Mouse (Mus musculus): ENCODE data around the gene Dcaf7. TPM values are rescaled to one million over a fixed set of nuclear protein-coding genes. Genes with fewer than 3 reads are reported as not detected.
"Not testable (repeated sequence)": the region's sequence is repeated elsewhere in the genome, so short reads cannot be mapped to it uniquely, and the experiment has no call there.

Dcaf7 gene
- total RNA-seq, 2 experiments from 2014 or later: 41.0 to 42.6 TPM

GRCm38 (mm10) chr11:106034986-106035385, 1.7 kb upstream of the Dcaf7 start:
- intact Hi-C loops (cut with DNase I): loop anchor here (5.0 kb wide), 1 partner anchor 37 kb away; no protein-coding TSS in a partner anchor
- DNase-seq (ENCODE audit: low spot score): no peak

GRCm38 (mm10) chr11:106037418-106037751, 713 bp downstream of the Dcaf7 start:
- no peak for DNase-seq (ENCODE audit: low spot score)
- intact Hi-C loops (cut with DNase I): loop anchor here (5.0 kb wide), 1 partner anchor 35 kb away; no protein-coding TSS in a partner anchor

DNA sequence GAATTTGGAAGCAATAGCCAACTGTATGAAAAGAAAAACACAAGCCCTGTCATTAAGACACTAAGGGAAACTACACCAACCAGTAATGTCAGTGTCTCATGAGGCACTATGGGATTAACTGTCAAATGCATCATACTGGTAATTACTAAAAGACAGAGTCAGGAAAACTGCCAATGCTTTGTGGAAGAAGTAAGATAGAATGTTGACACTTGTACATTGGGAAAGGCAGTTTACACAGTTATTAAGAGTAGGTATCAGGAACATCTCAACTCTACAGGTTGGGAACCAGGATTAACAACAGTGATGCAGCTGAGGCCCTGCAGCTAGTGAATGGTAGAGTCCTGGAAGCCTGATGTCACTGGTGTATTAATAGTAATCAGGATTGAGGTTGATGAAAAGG, 7.7 kb downstream of the Dcaf7 start:
- DNase-seq (ENCODE audit: low spot score): no peak
- intact Hi-C loops (cut with DNase I): no loop called here

GRCm38 (mm10) chr11:106045256-106045655, 8.6 kb downstream of the Dcaf7 start:
- no peak for DNase-seq (ENCODE audit: low spot score)
- intact Hi-C loops (cut with DNase I): no loop called here

- DNase-seq (ENCODE audit: low spot score): no peak
Observed at GRCm38 (mm10) chr11:106045780-106046179, 9.1 kb downstream of the Dcaf7 start.

DNA sequence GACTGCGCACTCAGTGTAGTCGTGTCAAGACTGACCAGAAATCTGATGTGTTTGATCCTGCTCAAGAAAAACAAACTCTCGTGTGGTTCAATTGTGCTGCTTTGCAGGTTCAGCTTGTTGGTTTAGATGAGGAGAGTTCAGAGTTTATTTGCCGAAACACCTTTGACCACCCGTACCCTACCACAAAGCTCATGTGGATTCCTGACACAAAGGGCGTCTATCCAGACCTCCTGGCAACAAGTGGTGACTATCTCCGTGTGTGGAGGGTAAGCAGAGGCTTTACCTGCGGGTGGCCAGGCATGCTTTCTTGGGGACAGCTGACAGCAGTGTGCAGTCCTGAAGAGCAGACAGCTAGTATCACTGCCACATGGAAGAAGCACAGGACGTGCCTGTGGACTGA, 9.9 kb downstream of the Dcaf7 start:
- no peak for DNase-seq (ENCODE audit: low spot score)
- intact Hi-C loops (cut with DNase I): no loop called here

More at GRCm38 (mm10) chr11:106045780-106046179, 9.1 kb downstream of the Dcaf7 start:
- intact Hi-C loops (cut with DNase I): no loop called here

DNA sequence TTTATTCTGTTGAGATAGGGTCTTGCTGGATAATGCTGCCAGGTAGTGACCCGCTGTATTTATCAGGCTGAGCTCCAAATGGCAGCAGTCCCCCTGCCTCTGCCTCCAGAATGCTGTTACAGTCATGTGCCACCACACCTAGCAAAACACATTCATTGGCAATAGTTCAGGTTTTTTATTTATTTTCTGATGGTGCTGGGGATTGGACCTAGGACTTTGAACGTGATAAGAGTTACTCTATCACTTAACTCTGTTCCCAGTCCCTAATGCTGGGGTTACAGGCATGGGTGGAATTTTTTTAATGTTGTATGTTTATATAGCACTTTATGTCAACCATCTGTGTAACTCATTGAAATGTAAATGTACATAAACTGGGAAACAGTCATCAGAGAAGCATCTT, 17.2 kb downstream of the Dcaf7 start:
- intact Hi-C loops (cut with DNase I): no loop called here

GRCm38 (mm10) chr11:106054600-106054999, 17.9 kb downstream of the Dcaf7 start:
- intact Hi-C loops (cut with DNase I): no loop called here
- DNase-seq (ENCODE audit: low spot score): no peak

More for the DNA sequence above, 17.2 kb downstream of the Dcaf7 start:
- no peak for DNase-seq (ENCODE audit: low spot score)

GRCm38 (mm10) chr11:106055341-106055740, 18.7 kb downstream of the Dcaf7 start:
- intact Hi-C loops (cut with DNase I): no loop called here
- DNase-seq (ENCODE audit: low spot score): no peak

DNA sequence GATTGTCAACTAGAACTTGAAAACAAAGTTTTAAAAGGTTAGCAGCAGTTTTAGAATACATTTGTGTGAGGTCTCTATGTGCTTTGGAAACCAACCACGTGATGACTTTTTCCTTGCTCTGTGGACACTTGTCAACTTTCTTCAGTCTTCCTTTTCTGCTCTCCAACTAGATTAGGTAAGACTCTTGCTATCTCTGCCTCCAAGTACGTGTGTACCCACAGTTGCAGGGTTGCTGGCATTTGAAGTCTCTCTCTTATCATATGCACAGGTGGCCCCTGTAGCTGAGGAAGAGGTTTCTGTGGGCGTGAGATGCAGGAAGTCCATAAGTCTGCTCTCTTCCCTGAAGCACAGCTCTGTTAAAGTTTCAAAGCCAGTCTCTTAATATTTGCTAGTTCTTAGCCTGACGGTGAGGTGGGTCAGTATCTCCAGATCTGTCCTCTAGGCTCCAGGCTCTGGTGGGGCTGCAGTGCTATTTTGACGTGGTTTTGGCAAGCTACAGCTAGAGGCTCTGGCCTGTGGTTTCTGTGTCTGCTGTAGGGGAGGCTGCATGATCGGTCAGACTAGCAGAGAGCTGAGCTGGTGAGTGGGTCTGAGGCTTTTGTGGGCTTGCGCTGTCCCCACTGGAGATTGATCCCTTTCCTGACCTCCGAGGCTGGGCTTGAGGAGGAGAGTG, 20.3 kb downstream of the Dcaf7 start:
- DNase-seq (ENCODE audit: low spot score): no peak
- intact Hi-C loops (cut with DNase I): no loop called here

DNA sequence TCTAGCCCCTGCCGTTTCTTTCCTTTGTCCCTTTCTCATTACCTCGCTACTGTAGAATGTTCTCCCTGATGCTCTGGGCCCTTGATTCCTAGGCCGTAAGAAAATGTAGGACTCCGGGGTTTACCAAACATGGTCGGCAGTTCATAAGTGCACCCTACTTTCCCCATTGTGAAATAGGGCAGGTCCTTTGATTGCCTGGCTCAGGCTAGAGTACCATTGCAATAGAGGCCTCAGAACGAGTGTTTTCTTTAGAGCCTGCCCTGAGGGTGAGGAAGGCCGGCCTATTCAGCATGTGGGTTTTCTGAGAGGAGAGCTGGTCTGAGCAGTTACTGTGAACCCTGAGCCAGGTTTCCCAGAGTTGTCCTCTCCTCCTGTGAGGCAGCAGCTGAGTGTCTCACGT, 21.3 kb downstream of the Dcaf7 start:
- intact Hi-C loops (cut with DNase I): no loop called here
- no peak for DNase-seq (ENCODE audit: low spot score)

DNA sequence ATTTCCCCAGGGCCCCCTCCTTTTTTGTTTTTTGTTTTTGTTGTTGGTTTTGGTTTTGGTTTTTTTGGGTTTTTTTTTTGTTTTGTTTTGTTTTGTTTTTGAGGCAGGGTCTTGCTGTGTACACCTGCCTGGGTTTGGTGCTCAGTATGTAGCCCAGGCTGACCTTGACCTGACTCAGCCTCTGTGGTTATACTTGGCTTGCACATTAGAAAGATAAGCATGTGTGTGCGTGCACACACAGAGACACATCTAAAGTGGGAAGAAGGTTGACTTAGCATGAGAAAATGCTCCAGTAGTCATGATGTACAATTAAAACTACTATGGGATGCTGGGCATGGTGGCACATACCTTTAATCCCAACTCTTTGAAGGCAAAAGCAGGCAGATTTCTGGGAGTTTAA, 23.9 kb downstream of the Dcaf7 start:
- no peak for DNase-seq (ENCODE audit: low spot score)

GRCm38 (mm10) chr11:106061311-106061710, 24.6 kb downstream of the Dcaf7 start:
- intact Hi-C loops (cut with DNase I): no loop called here
- no peak for DNase-seq (ENCODE audit: low spot score)

More for the DNA sequence above, 23.9 kb downstream of the Dcaf7 start:
- intact Hi-C loops (cut with DNase I): no loop called here

DNA sequence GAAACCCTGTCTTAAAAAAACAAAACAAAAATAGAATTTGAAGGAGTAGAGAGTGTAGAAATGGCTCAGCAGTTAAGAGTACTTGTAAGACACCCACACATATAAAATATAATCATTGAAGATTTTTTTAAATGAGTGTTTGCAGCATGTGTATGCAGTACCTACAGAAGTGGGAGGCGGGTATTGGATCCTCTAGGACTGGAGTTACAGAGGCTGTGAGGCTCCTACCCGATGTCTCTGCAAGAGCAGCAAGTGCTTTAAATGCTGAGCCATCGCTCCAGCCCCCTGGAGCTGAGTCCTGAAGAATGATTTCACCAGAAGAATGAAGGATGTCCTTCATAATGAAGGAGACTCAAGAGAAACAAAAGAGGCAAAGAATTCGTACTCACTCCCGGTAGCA, 27.1 kb downstream of the Dcaf7 start:
- no peak for DNase-seq (ENCODE audit: low spot score)
- intact Hi-C loops (cut with DNase I): no loop called here

GRCm38 (mm10) chr11:106065073-106065922, 28.6 kb downstream of the Dcaf7 start:
- intact Hi-C loops (cut with DNase I): no loop called here
- no peak for DNase-seq (ENCODE audit: low spot score)

DNA sequence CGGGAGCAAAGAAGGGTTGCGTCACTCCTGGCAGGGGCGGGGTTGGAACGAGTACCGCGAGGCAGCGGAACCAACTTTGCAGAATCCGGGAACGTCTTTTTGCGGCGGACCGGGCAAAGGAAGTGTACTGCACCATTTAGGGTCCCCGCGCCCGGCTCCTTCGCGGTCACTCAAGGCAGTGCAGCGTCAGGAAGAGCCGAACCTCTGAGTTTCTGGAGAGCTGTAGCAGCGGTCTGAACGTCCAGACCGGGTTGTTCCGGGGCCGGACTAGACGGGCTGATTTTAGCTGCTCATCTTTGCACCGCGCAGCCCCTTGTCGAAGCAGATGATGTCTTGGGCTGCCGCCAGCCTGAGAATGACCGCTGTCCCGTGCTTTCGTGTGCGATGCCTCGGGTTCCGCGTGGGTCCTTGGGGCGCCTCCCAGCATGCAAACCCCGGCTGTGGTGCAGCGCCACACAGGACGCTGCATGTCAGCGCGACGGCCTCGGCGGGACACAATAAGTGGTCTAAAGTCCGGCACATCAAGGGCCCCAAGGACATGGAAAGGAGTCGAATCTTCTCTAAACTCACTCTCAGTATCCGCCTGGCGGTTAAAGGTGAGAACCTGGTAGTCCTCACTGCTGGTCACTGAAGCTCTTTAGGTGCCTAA, 29.4 kb downstream of the Dcaf7 start, which contains the start of gene Taco1:
Gene Taco1, plus strand, starts transcription at position 139 of the 649 bp plus-strand sequence.
- peak; percentile 87 for DNase-seq (ENCODE audit: low spot score)
- intact Hi-C loops (cut with DNase I): no loop called here

- intact Hi-C loops (cut with DNase I); DNase-seq (ENCODE audit: low spot score): not testable (repeated sequence)
Observed at GRCm38 (mm10) chr11:106066616-106067015, 29.9 kb downstream of the Dcaf7 start.

- no peak for DNase-seq (ENCODE audit: low spot score)
- intact Hi-C loops (cut with DNase I): loop anchor here (2.0 to 5.0 kb wide), 2 partner anchors 36 to 71 kb away; partner anchors contain the start of gene Dcaf7
Observed at GRCm38 (mm10) chr11:106073774-106074173, 37.1 kb downstream of the Dcaf7 start.

- peak; percentile 16 for DNase-seq (ENCODE audit: low spot score)
- intact Hi-C loops (cut with DNase I): loop anchor here (2.0 kb wide), 1 partner anchor 150 kb away; no protein-coding TSS in a partner anchor
Observed at GRCm38 (mm10) chr11:106076321-106076720, 39.6 kb downstream of the Dcaf7 start.
